Mouse (Mus musculus) neutrophil, adult 59 days (primary cell): ENCODE data around the gene Gm8246. TPM values are rescaled to one million over a fixed set of nuclear protein-coding genes. Genes with fewer than 3 reads are reported as not detected.

ENCODE experiments used
- total RNA-seq, 2 experiments: library from RNA; stranded (reverse); gene quantifications; 1 replicate in 1 of 2; 2 replicates in 1 of 2; pipeline ENCODE4 v1.2.4; 2023

Gene Gm8246
- not detected for total RNA-seq

DNA sequence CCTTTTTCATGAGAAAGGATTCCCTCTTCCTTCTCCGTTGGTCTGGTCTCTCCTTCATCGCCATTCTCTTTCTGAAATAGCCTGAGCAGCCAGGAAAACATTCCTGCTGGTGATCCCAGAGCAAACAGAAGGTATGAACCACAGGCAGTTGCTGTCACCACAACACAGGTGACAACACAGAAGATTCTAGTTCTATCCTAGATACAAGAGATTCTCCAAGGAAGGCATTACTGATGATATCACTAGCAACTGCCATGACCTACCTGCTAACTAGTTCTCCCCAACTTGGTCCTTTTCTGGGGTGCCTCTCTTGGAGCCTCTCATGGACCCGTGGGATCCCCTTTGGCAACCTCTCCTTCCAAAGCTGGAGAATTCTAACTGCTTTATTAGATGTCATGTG lies at the start of gene Gm8246:
Gene Gm8246, minus strand, starts transcription at position 101 of the 400 bp plus-strand sequence.

DNA sequence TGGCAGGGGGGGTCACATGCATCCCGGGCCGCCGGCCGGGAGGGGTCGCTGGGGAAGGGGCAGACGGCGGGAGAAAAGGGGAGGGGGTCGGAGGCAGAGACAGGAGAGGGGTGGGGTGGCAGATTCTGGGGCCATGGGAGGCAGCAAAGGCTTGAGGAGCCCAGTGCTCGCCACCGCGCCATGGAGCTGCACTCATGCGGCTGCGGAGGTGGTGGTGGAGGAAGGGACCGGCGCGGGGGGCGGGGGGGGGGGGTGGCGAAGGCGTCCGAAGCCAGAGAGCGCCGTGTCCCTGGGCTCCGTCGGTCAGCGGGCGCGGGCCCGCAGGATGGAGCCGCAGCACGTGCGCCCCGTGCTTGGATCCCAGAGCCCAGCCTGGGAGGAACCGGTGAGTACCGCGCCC lies 23.7 kb upstream of the Gm8246 start, which contains the start of gene Gm3488:
Gene Gm3488, plus strand, starts transcription at position 301 of the 400 bp plus-strand sequence.

DNA sequence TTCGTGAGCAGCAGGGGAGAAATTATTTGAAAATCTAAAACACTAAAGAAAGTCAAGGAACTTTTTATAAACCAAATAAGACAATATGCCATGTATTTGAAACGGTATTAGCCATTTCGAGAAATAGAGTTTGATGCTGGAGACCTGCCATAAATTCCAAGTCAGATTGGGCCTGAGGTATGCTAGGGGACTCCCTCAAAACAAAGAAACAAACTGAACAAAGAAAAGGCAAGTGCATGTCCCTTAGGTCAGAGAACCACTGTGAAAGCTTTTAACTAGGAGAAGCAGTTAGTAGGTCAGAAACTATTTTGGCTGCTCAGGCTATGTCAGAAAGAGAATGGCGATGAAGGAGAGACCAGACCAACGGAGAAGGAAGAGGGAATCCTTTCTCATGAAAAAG lies 6.3 kb upstream of the Gm8246 start, which contains the start of gene Gm3187:
Gene Gm3187, plus strand, starts transcription at position 301 of the 400 bp plus-strand sequence.

DNA sequence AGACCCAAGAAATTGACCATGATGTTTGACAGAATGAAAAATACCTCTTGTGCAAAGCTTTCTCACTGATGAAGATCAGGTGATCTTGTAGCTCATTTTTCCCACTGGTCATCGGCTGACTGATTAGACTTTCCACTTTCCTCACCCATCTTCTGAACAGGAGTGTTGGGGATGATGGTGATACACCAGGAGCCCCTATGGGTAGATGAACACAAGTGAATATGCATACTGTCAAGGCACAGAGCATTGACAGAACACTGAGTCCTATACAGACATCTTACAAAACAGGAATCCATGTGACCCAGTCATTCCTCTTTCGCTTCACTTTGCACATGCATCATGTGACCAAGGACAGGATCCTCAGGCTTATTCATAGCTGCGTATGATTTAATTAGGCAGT lies 22.3 kb downstream of the Gm8246 start, which contains the start of gene Gm3194:
Gene Gm3194, minus strand, starts transcription at position 101 of the 400 bp plus-strand sequence.

Other genes starting within 250 kb of the Gm8246 start
- not detected for gene Gm3526, start 217.2 kb downstream of the Gm8246 start, total RNA-seq
- gene Gm3542, start 142.9 kb downstream of the Gm8246 start, total RNA-seq = not detected
- not detected for gene Gm3500, start 88.8 kb downstream of the Gm8246 start, total RNA-seq
- gene Gm3194, start 22.4 kb downstream of the Gm8246 start, total RNA-seq = not detected
- gene Gm3187, start 6.4 kb upstream of the Gm8246 start, total RNA-seq = not detected
- gene Gm3488, start 23.8 kb upstream of the Gm8246 start, total RNA-seq = not detected
- gene Gm3532, start 60.7 kb upstream of the Gm8246 start, total RNA-seq = not detected
- gene Gm8265, start 155.2 kb upstream of the Gm8246 start, total RNA-seq = not detected
- not detected for gene Gm9603, start 209.6 kb upstream of the Gm8246 start, total RNA-seq